Mouse (Mus musculus) myocyte (in vitro differentiated cells): Measurements from ENCODE around the gene Itga2. TPM values are rescaled to one million over a fixed set of nuclear protein-coding genes. Genes with fewer than 3 reads are reported as not detected.

ENCODE experiments used
- H3K27me3 ChIP-seq: one replicate; pipeline ENCODE4 v1.6.1; 2011; ENCODE audit not compliant: control insufficient read depth, insufficient read depth, insufficient read length
- H3K36me3 ChIP-seq: one replicate; pipeline ENCODE4 v1.6.1; 2011; ENCODE audit not compliant: control insufficient read depth, insufficient read depth
- H3K4me2 ChIP-seq: one replicate; pipeline ENCODE4 v1.6.1; 2011; ENCODE audit warnings: low read depth, control low read depth
- H3K4me3 ChIP-seq: one replicate; pipeline ENCODE4 v1.5.1; 2011; ENCODE audit warnings: mild to moderate bottlenecking, control low read depth, moderate library complexity
- H3K79me2 ChIP-seq: one replicate; pipeline ENCODE4 v1.6.1; 2011; ENCODE audit not compliant: control insufficient read depth, insufficient read depth
- H3ac ChIP-seq: one replicate; pipeline ENCODE4 v1.6.1; 2011; ENCODE audit not compliant: control insufficient read depth, insufficient read length
- CEBPB ChIP-seq: IDR thresholded peaks from 2 replicates; pipeline ENCODE4 v1.6.1; 2011; ENCODE audit warnings: mild to moderate bottlenecking, moderate library complexity; ENCODE audit not compliant: poor library complexity, insufficient read depth, severe bottlenecking
- E2F4 ChIP-seq: IDR thresholded peaks from one replicate; pipeline ENCODE4 v1.6.1; 2011; ENCODE audit warnings: mild to moderate bottlenecking, control low read depth, moderate library complexity; ENCODE audit not compliant: insufficient read depth
- MAX ChIP-seq: IDR thresholded peaks from one replicate; pipeline ENCODE4 v1.6.1; 2011; ENCODE audit warnings: low read depth, mild to moderate bottlenecking, control low read depth
- MYOD1 ChIP-seq, 3 experiments: IDR thresholded peaks; one replicate each; pipeline ENCODE4 v1.6.1; 2011; ENCODE audit warnings: control low read depth in 2 of 3, low read depth in 2 of 3, mild to moderate bottlenecking in 2 of 3, moderate library complexity in 1 of 3; ENCODE audit not compliant: insufficient read length in 2 of 3, control insufficient read depth in 1 of 3
- MYOG ChIP-seq, 3 experiments: IDR thresholded peaks; one replicate each; pipeline ENCODE4 v1.6.1; 2011; ENCODE audit warnings: control low read depth in 2 of 3, low read depth in 2 of 3, mild to moderate bottlenecking in 2 of 3; ENCODE audit not compliant: insufficient read length in 2 of 3, control insufficient read depth in 1 of 3, insufficient read depth in 1 of 3
- POLR2A ChIP-seq: IDR thresholded peaks from one replicate; pipeline ENCODE4 v1.6.1; 2011; ENCODE audit warnings: low read depth, mild to moderate bottlenecking, control low read depth, moderate library complexity; ENCODE audit not compliant: insufficient read length
- POLR2AphosphoS2 ChIP-seq: IDR thresholded peaks from one replicate; pipeline ENCODE4 v1.6.1; 2011; ENCODE audit warnings: low read depth, control low read depth; ENCODE audit not compliant: insufficient read length
- REST ChIP-seq: IDR thresholded peaks from one replicate; pipeline ENCODE4 v1.6.1; 2011; ENCODE audit warnings: mild to moderate bottlenecking, control low read depth, moderate library complexity; ENCODE audit not compliant: insufficient read depth, insufficient read length
- SRF ChIP-seq: IDR thresholded peaks from one replicate; pipeline ENCODE4 v1.6.1; 2011; ENCODE audit warnings: low read depth; ENCODE audit not compliant: control insufficient read depth, insufficient read length
- TCF12 ChIP-seq: IDR thresholded peaks from one replicate; pipeline ENCODE4 v1.6.1; 2011; ENCODE audit warnings: mild to moderate bottlenecking, control low read depth; ENCODE audit not compliant: poor library complexity, insufficient read depth, severe bottlenecking
- TCF3 ChIP-seq: IDR thresholded peaks from one replicate; pipeline ENCODE4 v1.6.1; 2011; ENCODE audit warnings: low read depth, control low read depth; ENCODE audit not compliant: insufficient read length
- USF1 ChIP-seq: IDR thresholded peaks from one replicate; pipeline ENCODE4 v1.6.1; 2011; ENCODE audit warnings: low read depth, mild to moderate bottlenecking, control low read depth, moderate library complexity
- polyA plus RNA-seq: library from polyadenylated mRNA; unstranded; fragments of >200 nt; fragmentation: generic; extraction: Trizol; gene quantifications from one replicate; pipeline ENCODE4 v1.2.1, GENCODE M21; 2012; ENCODE audit warnings: missing spikeins

Gene Itga2
- polyA plus RNA-seq, 1 experiment, result 0.01 TPM

- Histone ChIP-seq H3K79me2 (no peaks in the 10 kb centered on the region), H3K27me3 (no peaks in the 10 kb centered on the region), H3K4me3 (no peak overlapping the region), H3K4me2 (no peak overlapping the region), H3K36me3 (no peaks in the 10 kb centered on the region), H3ac (no peak overlapping the region)
- TF ChIP-seq CEBPB, result no peak
- no peak for TF ChIP-seq MAX
- TF ChIP-seq TCF12, result no peak
- no peak for TF ChIP-seq MYOD1 (IDR thresholded peaks at IDR 0.05; ENCODE audit: control insufficient read depth in 1 of 3, insufficient read length in 2 of 3, low read depth in 2 of 3)
- TF ChIP-seq E2F4, result no peak
- no peak for TF ChIP-seq REST
- TF ChIP-seq TCF3, result no peak
- TF ChIP-seq MYOG (IDR thresholded peaks at IDR 0.05; ENCODE audit: control insufficient read depth in 1 of 3, insufficient read depth in 1 of 3, insufficient read length in 2 of 3, low read depth in 2 of 3), result no peak
- TF ChIP-seq POLR2A, result no peak
- no peak for TF ChIP-seq SRF
- no peak for TF ChIP-seq POLR2AphosphoS2
Observed at GRCm38 (mm10) chr13:114840545-114840944, 91.4 kb downstream of the Itga2 start.

GRCm38 (mm10) chr13:114839098-114839497 is 92.8 kb downstream of the Itga2 start:
- H3ac ChIP-seq, result no peak overlapping the region
- H3K36me3 ChIP-seq, result no peaks in the 10 kb centered on the region
- no peak overlapping the region for H3K4me2 ChIP-seq
- no peak overlapping the region for H3K4me3 ChIP-seq
- no peaks in the 10 kb centered on the region for H3K27me3 ChIP-seq
- no peaks in the 10 kb centered on the region for H3K79me2 ChIP-seq
- TF ChIP-seq MYOG (IDR thresholded peaks at IDR 0.05; ENCODE audit: control insufficient read depth in 1 of 3, insufficient read depth in 1 of 3, insufficient read length in 2 of 3, low read depth in 2 of 3) (no peak), TCF3 (no peak), MAX (no peak), TCF12 (no peak), POLR2A (no peak), CEBPB (no peak), SRF (no peak), E2F4 (no peak), MYOD1 (IDR thresholded peaks at IDR 0.05; ENCODE audit: control insufficient read depth in 1 of 3, insufficient read length in 2 of 3, low read depth in 2 of 3) (no peak), POLR2AphosphoS2 (no peak), USF1 (no peak), REST (no peak)

- H3K27me3 ChIP-seq, result no peaks in the 10 kb centered on the region
- no peaks in the 10 kb centered on the region for H3K79me2 ChIP-seq
- TF ChIP-seq MYOD1 (IDR thresholded peaks at IDR 0.05; ENCODE audit: control insufficient read depth in 1 of 3, insufficient read length in 2 of 3, low read depth in 2 of 3) (no peak), TCF3 (no peak), POLR2A (no peak), CEBPB (no peak), POLR2AphosphoS2 (no peak), MAX (no peak), TCF12 (no peak), USF1 (no peak), SRF (no peak), E2F4 (no peak), MYOG (IDR thresholded peaks at IDR 0.05; ENCODE audit: control insufficient read depth in 1 of 3, insufficient read depth in 1 of 3, insufficient read length in 2 of 3, low read depth in 2 of 3) (no peak), REST (no peak)
- H3K4me2 ChIP-seq, result no peak overlapping the region
- no peaks in the 10 kb centered on the region for H3K36me3 ChIP-seq
- no peak overlapping the region for H3ac ChIP-seq
- no peak overlapping the region for H3K4me3 ChIP-seq
Observed at GRCm38 (mm10) chr13:114838535-114838990, 93.3 kb downstream of the Itga2 start.

GRCm38 (mm10) chr13:114837061-114837460 is 94.8 kb downstream of the Itga2 start:
- Histone ChIP-seq H3K36me3 (no peaks in the 10 kb centered on the region), H3K27me3 (no peaks in the 10 kb centered on the region), H3K79me2 (no peaks in the 10 kb centered on the region), H3ac (no peak overlapping the region), H3K4me2 (no peak overlapping the region), H3K4me3 (no peak overlapping the region)
- no peak for TF ChIP-seq SRF

- Histone ChIP-seq H3K27me3 (no peaks in the 10 kb centered on the region), H3K36me3 (no peaks in the 10 kb centered on the region), H3K4me2 (no peak overlapping the region), H3ac (no peak overlapping the region), H3K4me3 (no peak overlapping the region), H3K79me2 (no peaks in the 10 kb centered on the region)
- no peak for TF ChIP-seq MAX
- TF ChIP-seq MYOG (IDR thresholded peaks at IDR 0.05; ENCODE audit: control insufficient read depth in 1 of 3, insufficient read depth in 1 of 3, insufficient read length in 2 of 3, low read depth in 2 of 3), result no peak
- no peak for TF ChIP-seq TCF12
- no peak for TF ChIP-seq MYOD1 (IDR thresholded peaks at IDR 0.05; ENCODE audit: control insufficient read depth in 1 of 3, insufficient read length in 2 of 3, low read depth in 2 of 3)
- TF ChIP-seq SRF, result no peak
- TF ChIP-seq E2F4, result no peak
- TF ChIP-seq POLR2A, result no peak
- TF ChIP-seq REST, result no peak
- no peak for TF ChIP-seq TCF3
- TF ChIP-seq USF1, result no peak
- TF ChIP-seq POLR2AphosphoS2, result no peak
- no peak for TF ChIP-seq CEBPB
Observed at GRCm38 (mm10) chr13:114834580-114834979, 97.3 kb downstream of the Itga2 start.
